In the genomic region with DNA sequence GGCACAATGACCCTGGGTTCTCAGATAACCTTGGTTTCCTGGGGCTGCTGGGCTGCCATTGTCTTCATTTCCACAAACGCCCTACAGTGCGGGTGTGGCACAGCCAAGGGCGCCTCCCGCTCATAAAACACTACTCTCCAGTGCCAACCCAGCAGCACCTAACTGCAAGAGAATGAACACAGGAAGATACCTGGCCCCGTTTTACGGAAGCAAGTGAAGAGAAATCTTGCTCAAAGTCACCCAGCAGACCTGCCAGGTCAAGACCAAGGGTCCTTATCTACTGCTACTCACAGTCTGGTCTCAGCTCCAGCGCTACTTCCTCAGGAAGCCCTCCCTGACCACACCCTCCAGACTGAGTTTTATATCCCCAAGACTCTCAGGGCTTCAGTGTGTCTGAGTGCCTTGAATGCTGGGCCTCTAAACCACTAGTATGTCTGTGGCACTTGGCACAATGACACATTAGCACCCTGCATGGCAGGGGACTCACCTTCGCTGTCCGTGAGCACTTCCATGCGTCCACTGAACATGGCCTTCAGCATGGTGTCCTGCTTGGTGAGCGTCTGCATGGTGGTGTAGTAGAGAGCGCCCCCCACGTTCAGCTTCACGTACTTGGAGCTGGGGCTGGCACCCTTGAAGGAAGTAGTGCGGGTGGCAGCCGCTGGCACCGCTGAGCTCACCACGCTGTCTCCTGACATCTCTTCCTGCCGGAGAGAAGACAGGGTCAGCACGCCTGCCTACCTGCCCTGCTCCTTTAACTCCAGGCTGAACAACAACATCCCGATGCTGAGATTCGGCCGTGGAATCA, we compare ENCODE assay signal across 1 mouse cellular context.
A peak's percentile ranks its signal among the peaks of the same experiment; 100 is the strongest.
TF ChIP-seq lines count a peak whose summit lies in the region.

No protein-coding gene starts in this region.

TF ChIP-seq in MEL, 35 proteins besides CTCF, POLR2A, EP300 and RAD21 (continued from another document):
- TF ChIP-seq ZKSCAN1 (IDR thresholded peaks at IDR 0.05; ENCODE audit: low read depth, low read length), result no peak
- TF ChIP-seq HCFC1 (IDR thresholded peaks at IDR 0.05; ENCODE audit: low read depth, low read length), result 0 out of 2 replicates have a peak, but pooled peaks have one; percentile 7
- TF ChIP-seq ZNF384 (IDR thresholded peaks at IDR 0.05; ENCODE audit: low read depth, low read length), result no peak
- TF ChIP-seq NELFE (IDR thresholded peaks at IDR 0.05; ENCODE audit: low read depth, low read length), result no peak
- TF ChIP-seq SMC3 (IDR thresholded peaks at IDR 0.05; ENCODE audit: low read depth, low read length), result no peak
- no peak for TF ChIP-seq USF1 (IDR thresholded peaks at IDR 0.05; ENCODE audit: low read depth, low read length)
- no peak for TF ChIP-seq MAFK (IDR thresholded peaks at IDR 0.05; ENCODE audit: borderline replicate concordance, low read depth, low read length)
- TF ChIP-seq ETS1 (IDR thresholded peaks at IDR 0.05; ENCODE audit: low read depth, low read length), result peak; percentile 67
- TF ChIP-seq CHD2 (IDR thresholded peaks at IDR 0.05; ENCODE audit: low read length), result no peak
- no peak for TF ChIP-seq POLR2AphosphoS5 (IDR thresholded peaks at IDR 0.05; ENCODE audit: borderline replicate concordance, low read depth, low read length)
- peak; percentile 77 for TF ChIP-seq TAL1 (IDR thresholded peaks at IDR 0.05; ENCODE audit: low read length)
- TF ChIP-seq MAX (IDR thresholded peaks at IDR 0.05; ENCODE audit: low read length), result no peak
- peak; percentile 58; the same call in 1 of the 2 replicates for TF ChIP-seq MYC (IDR thresholded peaks at IDR 0.05; ENCODE audit: low read depth, low read length)
- TF ChIP-seq CHD1 (IDR thresholded peaks at IDR 0.05; ENCODE audit: low read depth, low read length), result no peak
- TF ChIP-seq MXI1 (IDR thresholded peaks at IDR 0.05; ENCODE audit: low read depth, low read length), result no peak
- peak; percentile 72; the same call in 1 of the 2 replicates for TF ChIP-seq RCOR1 (IDR thresholded peaks at IDR 0.05; ENCODE audit: low read depth, low read length)
- peak; percentile 62 for TF ChIP-seq ELF1 (IDR thresholded peaks at IDR 0.05; ENCODE audit: low read depth, low read length)
- no peak for TF ChIP-seq NRF1 (IDR thresholded peaks at IDR 0.05; ENCODE audit: insufficient read depth, low read depth, low read length, poor library complexity, severe bottlenecking)
- no peak for TF ChIP-seq MEF2A (IDR thresholded peaks at IDR 0.05; ENCODE audit: extremely low read depth, insufficient replicate concordance, low read depth, low read length, poor library complexity, severe bottlenecking)
- TF ChIP-seq BHLHE40 (IDR thresholded peaks at IDR 0.05; ENCODE audit: borderline replicate concordance, low read depth, low read length), result 0 out of 2 replicates have a peak, but pooled peaks have one; percentile 33
- no peak for TF ChIP-seq POLR2AphosphoS2 (IDR thresholded peaks at IDR 0.05; ENCODE audit: low read length)
- TF ChIP-seq MAZ (IDR thresholded peaks at IDR 0.05; ENCODE audit: low read depth, low read length), result no peak; the same call in 1 of the 2 replicates
- TF ChIP-seq GABPA (IDR thresholded peaks at IDR 0.05; ENCODE audit: low read depth, low read length), result no peak
- no peak for TF ChIP-seq ZMIZ1 (IDR thresholded peaks at IDR 0.05; ENCODE audit: low read depth, low read length)
- no peak for TF ChIP-seq JUND (IDR thresholded peaks at IDR 0.05; ENCODE audit: low read depth, low read length)
- no peak for TF ChIP-seq ZC3H11A (IDR thresholded peaks at IDR 0.05; ENCODE audit: low read depth, low read length)
